Mouse (Mus musculus) heart, postnatal 0 days (tissue): ENCODE data around the gene Atxn7.

ENCODE experiments used
- CTCF ChIP-seq: IDR thresholded peaks from 2 replicates; pipeline ENCODE4 v1.5.1; 2016; ENCODE audit warnings: antibody characterized with exemption, control low read depth, low read depth
- EP300 ChIP-seq: IDR thresholded peaks from 2 replicates; pipeline ENCODE4 v1.6.1; 2016; ENCODE audit warnings: antibody characterized with exemption, low read depth

DNA sequence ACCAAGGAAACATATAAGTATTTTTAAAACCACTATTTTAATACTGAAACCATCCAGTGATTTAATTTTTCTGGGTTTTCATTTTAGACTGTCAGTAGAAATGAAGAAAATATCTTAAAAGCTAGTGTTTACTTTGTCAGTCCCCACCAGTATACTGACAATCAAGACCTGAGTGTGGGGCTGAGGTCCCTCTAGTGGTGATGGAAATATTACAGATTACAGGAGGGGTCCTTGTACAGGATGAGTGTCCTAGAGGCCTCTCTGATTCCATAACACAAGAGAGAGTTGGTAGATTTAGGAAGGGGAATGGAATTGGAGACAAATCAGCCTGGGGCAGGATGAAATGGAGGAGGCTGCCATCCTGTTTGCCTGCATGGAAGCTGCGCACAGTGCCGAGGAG, 93.1 kb downstream of the Atxn7 start:
- TF ChIP-seq CTCF (peak; percentile 62), EP300 (no peak)
